Mouse (Mus musculus): ENCODE measurements around the gene Atl3.
A peak's percentile ranks its signal among the peaks of the same experiment; 100 is the strongest.

Atl3 gene

DNA sequence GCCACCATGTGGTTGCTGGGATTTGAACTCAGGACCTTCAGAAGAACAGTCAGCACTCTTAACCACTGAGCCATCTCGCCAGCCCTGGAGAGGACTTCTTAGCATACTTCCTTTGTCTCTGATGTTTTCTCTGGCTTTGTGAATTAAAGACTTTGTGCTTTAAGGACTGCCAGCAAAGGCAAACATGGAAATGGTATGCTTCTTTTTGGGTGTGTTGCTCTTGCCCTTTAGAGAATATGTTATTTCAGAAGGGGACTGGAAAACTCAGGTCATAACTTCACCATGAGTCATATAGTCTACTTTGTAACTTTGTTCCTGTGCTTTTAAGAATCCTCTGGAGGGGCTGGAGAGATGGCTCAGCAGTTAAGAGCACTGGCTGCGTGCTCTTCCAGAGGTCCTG is 5.0 kb downstream of the Atl3 start:
- no peak for DNase-seq (ENCODE audit: extremely low read depth, low read depth)

DNA sequence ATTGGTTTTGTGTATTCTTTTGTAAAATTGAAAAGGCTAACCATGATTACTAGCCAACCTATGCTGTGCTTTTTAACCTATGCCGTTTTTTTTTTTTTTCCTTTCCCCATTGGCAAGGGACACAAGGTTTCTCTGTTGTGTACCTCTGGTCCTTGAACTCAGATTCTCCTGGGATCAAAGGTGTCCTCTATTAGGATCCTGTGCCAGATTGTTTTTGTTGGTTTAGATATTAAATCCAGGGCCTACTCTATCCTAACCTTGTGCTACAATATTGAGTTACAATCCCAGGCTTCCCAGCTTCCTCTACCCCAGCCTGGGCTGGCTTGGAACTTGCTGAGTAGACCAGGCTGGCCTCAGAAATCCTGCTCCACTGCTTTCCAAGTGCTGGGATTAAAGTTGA is 6.9 kb downstream of the Atl3 start:
- DNase-seq (ENCODE audit: extremely low read depth, low read depth): no peak

DNA sequence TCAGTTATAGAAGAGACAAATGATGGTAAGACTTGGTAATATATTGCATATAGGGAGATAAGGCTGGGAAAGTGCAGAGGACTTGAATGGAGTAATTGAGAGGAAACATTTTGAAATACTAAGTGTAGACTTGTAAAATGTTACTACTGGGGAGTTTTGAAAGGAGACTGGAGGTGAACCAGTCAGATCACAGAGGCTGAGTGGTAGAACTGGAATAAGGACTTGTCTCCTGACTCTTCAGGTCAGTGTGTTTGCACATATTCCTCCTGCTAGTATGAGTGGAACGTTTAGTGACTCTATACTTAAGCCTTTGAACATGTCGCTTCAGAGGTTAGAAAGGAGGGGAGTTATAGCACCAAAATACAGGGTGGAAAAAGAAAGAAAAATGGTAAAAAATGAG is 8.6 kb downstream of the Atl3 start:
- DNase-seq (ENCODE audit: extremely low read depth, low read depth): no peak

DNA sequence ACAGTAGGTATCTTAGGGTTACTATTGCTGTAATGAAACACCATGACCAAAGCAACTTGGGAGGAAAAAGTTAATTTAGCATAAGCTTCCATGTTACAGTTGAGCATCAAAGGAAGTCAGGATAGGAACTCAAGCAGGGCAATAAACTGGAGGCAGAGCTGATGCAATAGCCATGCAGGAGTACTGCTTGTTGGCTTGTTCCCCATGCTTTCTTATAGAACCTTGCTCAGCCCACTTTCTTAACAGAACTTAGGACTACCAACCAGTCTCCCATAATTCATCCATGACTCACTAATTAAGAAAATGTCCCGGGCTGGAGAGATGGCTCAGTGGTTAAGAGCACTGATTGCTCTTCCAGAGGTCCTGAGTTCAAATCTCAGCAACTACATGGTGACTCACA is 12.5 kb downstream of the Atl3 start:
- DNase-seq (ENCODE audit: extremely low read depth, low read depth): no peak

DNA sequence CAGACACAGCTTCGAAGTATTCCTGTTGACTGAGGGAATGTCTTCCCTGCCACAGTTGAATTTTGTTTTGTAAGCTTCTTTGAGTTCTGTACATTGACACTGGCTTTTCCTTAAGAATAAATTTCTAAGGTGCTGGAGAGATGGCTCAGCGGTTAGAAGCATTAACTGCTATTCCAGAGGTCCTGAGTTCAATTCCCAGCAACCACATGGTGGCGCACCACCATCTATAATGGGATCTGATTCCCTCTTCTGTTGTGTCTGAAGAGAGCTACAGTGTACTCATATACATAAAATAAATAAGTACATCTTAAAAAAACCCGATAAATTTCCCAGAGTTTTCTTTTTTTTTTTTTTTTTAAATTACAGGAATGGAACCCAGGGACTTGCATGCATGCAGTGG is 14.2 kb downstream of the Atl3 start:
- no peak for DNase-seq (ENCODE audit: extremely low read depth, low read depth)

DNA sequence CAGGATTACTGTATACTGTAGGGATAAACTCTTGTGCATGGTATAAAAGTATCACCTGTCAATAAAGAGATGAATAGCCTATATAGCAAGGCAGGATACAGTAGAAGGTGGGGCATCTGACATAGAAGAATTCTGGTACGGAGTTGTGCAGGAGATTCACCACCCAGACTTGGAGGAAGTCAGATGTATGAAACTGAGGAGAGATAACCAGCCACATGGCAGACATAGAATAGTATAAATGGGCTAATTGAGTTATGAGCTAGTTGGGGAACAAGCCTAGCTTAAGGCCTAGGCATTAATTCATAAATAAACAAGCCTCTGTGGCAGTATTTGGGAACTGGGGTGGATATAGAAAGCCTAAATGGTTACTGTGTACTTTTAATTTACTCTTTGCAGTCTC is 22.6 kb downstream of the Atl3 start:
- DNase-seq (ENCODE audit: extremely low read depth, low read depth): peak; percentile 55

DNA sequence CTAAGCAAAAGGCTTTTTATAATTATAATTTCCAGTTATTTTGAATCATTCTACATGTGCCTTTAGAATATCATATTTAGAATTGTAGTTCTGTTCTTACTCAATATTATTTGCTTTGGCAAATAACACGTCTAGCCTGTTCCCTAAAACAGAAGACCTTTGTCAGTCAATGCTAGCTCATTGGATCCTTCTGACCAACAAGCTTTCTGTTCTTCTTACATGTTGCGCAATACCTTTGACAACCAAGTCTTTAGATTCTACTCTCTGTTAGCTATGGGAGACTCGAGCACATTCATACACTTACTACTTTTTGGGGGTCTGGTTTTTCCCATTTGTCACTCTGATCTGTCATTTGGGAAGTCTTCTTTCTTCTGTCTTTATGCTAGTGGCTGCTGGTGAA is 27.8 kb downstream of the Atl3 start:
- no peak for DNase-seq (ENCODE audit: extremely low read depth, low read depth)

DNA sequence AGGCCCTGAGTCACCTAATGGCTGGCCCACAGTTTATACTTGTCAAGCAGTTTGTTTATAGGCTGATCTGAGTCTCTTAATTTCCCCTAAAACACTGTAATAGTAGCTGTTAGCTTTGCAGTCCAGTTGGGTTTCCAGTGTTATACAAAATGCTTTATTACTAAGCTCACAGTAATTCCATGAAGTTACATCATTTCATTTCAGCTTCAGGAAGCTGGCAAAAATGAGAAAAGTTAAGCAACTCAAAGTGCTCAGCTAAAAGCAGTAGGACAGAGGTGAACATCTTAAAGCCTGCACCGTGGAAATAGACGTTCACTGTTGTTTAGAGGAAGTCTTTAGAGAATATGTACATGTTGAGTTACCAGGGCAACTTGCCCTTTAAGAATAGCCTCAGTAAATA is 29.0 kb downstream of the Atl3 start:
- no peak for DNase-seq (ENCODE audit: extremely low read depth, low read depth)

DNA sequence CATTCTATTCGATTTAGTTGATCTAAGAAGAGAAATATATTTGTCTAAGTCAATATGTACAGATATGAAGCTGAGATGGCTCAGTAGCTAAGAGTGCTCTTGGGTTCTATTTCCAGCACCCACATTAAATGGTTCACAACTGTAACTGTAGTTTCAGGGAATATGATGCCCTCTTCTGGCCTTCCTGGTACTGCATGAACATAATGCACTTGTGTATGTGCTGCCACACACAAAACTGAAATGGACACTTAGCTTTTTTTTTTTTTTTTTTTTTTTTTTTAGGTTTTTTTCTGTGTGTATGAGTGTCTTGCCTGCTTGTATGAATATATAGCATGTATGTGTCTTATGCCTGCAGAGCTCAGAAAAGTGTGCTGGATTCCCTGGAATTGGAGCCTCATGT is 29.5 kb downstream of the Atl3 start:
- no peak for DNase-seq (ENCODE audit: extremely low read depth, low read depth)

DNA sequence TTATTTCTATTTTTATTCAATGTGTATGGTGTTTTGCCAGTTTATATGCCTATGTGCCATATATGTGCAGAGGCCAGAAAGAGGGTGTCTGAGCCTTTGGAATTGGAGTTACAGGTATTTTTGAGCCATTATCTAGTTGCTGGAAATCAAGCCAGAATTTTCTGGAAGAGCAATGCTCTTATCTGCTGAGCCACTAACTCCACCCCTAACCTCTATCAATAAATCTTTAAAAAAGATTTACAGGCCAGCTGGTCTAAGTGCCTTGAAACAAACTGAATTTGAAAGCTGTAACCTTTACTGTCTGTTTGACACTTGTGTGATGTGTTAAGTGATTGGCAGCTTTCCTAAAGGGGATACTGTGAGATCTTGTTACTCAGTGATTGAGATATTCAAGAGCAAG is 29.9 kb downstream of the Atl3 start:
- no peak for DNase-seq (ENCODE audit: extremely low read depth, low read depth)

DNA sequence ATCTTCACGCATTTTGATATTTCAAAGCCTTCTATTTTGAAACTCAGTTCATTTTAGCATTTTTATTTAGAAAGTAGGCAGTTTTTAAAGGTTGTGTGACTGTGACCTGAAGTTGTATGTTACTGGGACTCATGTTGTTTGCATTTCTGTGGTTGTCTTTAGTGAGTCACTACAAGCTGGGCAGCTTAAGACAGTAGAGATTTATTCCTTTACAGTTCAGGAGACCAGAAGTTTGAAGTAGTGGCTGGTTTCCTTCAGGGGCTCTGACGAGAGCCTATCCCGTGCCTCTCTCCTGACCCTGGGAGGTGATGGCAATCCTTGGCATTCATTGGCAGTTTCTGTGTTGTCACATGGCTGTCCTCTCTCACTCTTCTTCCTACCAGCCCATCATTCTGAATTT is 31.0 kb downstream of the Atl3 start:
- no peak for DNase-seq (ENCODE audit: extremely low read depth, low read depth)

DNA sequence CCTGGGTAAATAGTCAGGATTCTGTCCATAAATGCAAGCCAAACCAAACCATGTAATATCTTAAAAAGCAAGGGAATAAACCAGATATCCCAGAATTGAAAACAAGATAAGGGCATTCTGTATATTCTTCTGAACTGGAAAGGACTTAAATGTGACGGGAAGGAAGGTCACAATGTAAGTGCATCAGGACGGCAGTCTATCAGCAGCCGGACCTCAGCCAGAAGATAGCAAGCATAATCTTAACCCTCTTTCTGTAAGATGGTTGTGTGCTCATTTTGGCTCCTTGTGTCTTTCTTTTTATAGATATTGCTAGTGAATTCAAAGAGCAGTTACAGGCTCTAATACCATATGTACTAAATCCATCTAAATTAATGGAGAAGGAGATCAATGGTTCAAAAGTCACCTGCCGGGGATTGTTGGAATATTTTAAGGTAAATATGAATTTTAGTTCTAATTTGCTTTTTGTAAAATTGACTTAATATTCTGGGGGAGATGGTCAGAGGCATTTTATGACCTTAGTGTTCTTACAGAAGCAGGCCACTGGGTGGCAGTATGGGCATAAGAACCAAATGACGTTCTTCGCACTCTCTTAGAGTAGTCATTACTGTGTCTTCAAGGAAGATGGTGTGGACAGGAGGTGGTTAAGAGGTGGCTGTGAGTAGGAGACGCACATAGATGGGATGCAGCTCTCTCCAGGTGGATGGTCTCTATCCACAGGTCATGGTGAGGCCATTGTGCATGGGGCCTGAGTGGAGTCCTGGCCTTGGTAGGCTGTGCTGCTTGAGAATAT is 35.0 kb downstream of the Atl3 start:
- peak; percentile 31 for DNase-seq (ENCODE audit: extremely low read depth, low read depth)

DNA sequence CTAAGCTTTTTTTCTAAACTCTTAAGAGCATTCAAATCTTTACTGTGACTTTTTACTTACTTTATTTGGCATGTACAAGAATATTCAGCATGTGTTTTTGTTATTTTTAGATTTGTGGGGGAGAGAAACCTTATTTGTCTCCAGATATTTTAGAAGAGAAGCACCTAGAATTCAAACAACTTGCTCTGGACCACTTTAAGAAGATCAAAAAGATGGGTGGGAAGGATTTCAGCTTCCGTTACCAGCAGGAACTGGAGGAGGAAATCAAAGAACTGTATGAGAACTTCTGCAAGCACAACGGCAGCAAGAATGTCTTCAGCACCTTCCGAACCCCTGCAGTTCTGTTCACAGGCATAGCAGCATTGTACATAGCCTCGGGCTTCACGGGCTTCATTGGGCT is 38.1 kb downstream of the Atl3 start:
- DNase-seq (ENCODE audit: extremely low read depth, low read depth): no peak

DNA sequence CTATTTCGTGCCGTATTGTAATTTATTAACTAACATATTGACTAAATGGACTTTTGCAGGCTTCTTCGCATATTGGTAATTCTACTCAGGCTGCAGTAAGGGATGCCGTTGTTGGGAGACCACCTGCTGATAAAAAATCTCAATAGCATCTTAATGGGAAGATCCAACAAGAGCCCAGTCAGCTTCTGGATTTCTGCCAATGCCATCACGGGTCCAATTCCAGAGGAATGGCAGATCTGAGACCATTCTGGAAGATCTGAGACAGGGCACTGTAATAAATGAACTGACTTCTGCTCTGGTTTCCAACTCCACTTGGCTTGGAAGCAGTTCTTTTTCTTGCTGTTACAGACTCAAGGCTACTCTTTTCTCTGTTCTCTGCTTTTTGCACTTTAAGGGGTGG is 40.1 kb downstream of the Atl3 start:
- DNase-seq (ENCODE audit: extremely low read depth, low read depth): no peak

DNA sequence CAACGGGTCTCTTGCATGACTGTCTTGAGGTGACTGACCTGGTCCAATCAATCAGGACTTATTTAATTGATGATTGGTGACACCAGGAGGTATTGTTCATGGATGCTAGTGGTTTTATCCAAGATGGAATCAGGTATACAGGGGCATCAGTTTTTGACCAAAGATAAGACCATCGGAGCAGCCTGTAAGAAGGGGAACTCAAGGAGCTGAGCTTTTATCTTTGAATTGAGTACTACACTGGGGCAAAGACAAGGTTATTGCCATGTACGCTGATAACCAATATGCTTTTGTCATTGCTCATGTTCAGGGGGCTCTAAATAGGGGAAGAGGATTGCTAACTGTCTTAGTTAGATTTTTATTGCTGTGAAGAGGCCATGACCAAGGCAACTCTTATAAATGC is 55.1 kb downstream of the Atl3 start:
- DNase-seq (ENCODE audit: extremely low read depth, low read depth): no peak

DNA sequence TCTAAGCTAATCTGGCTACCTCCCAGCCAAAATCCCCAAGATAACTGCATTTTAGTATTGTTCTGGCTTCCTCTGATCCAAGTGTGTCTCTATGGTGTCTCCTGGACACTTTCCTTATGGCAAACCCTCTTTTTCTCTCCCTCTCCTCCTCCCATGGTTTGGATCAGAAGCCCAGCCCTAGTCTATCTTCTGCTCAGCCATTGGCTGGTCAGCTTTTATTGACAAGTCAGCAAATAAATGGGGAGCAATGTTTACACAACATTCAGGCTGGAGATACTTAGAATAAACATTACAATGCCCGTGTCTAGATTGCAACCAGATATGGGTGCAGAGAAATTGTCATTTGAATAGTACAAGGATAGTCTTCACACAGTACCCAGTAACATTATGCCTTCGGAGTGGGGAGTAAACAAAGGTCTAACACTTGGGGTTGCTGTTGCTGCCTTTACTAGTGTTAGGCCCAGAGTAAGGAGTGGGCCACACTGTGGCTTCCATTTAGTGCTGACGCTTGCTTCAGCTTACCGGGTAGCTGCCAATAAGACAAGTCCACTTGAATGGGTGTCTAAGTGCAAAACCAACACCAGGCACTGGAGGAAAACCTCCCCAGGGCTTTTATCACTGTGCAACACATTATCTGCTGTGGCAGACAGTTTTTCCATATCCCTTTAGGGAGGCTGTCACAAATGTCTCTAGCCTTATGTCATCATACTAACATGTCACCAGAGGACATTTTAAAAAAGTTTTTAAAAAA is 57.9 kb downstream of the Atl3 start:
- peak; percentile 78 for DNase-seq (ENCODE audit: extremely low read depth, low read depth)

DNA sequence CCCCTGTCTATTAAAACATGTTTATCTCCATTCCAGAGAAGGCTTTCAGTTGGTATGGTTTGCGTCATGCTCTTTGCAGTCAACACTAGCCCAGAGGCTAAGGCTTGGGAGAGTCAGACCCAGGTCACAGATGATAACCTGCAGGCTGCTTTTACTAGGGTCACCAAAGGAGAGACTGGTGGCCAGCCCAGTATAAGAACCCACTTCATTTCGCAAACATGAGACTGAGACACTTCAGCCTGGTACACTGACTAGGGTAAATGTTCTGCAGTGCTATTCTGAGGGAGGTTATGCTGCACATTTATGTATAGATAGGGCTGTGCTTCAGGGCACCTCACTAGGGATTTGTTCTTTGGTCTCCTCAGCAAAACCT is 58.4 kb downstream of the Atl3 start:
- no peak for DNase-seq (ENCODE audit: extremely low read depth, low read depth)

DNA sequence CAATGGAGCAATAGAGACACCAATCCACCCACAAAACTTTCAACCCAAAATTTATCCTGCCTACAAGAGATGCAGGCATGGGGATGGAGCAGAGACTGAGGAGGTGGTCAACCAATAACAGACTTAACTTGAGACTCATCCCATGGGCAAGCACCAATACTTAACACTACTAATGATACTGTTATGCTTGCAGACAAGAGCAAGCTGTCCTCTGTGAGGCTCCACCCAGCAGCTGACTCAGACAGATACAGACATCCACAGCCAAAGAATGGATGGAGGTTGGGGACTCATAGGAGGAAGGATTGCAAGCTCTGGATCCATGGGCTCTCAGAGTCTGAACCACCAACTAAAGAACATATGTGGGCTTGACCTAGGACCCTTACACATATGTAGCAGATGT is 59.6 kb downstream of the Atl3 start:
- DNase-seq (ENCODE audit: extremely low read depth, low read depth): no peak

DNA sequence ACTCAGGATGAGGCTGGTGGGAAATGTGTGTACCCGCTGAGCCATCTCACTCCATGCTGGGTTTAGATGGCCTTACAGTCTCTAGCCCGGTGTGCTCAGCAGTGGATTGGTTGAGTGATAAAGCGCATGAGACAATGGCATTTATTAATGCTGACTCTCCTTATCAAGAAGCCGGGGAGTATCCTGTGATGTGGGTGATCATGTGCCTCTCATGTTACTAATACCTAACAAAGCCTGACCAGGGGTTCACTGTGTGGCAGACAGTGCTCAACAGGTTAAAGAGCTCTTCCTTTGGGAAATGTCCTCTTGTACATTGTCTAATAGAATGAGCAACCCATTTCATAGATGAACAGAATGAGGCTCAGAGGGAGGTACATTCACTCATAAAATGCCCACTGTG is 61.0 kb downstream of the Atl3 start:
- DNase-seq (ENCODE audit: extremely low read depth, low read depth): no peak

DNA sequence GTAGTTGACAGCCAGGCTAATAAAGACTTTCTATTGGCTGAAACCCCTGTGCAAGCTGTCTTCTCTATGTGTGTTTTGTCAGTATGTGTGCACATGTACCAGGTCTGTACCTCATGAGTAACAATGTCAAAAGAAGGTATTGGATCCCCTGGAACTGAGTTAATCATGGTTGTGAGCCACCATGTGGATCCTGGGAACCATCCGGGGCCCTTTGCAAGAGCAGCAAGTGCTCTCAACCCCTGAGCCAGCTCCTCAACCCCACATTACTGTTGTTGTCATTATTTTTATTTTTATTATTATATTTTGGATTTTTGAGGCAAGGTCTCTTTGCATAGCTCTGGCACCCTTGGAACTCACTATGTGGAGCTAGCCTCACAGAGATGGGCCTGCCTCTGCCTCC is 62.8 kb downstream of the Atl3 start:
- DNase-seq (ENCODE audit: extremely low read depth, low read depth): no peak

DNA sequence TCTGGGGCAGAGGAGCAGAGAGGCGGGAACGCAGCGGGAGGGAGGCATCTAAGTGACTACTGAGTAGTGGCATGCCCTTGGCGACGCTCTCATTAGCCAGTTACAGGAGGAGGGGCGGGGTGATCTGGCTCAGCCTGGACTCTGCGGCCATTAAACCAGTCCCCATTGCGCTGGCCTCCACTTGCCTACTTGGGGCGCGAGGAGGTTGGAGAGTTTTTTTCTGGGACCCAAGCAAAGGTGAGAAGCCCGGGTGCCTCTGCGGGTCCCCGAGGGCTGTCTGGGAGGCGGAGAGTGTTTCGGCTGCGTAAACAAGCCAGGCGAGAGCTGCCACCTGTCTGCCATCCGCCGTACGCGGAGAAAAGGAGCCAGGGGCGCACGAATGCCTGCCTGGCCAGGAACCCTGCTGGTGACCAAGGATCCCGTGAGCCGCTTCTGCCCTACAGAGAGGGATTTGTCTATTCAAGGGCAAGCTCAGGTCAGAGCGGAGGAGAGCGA is 63.5 kb downstream of the Atl3 start, which contains the start of gene Pla2g16:
Pla2g16 (plus strand) TSS at position 132 of the 495 bp plus-strand sequence.
- DNase-seq (ENCODE audit: extremely low read depth, low read depth): peak; percentile 68

DNA sequence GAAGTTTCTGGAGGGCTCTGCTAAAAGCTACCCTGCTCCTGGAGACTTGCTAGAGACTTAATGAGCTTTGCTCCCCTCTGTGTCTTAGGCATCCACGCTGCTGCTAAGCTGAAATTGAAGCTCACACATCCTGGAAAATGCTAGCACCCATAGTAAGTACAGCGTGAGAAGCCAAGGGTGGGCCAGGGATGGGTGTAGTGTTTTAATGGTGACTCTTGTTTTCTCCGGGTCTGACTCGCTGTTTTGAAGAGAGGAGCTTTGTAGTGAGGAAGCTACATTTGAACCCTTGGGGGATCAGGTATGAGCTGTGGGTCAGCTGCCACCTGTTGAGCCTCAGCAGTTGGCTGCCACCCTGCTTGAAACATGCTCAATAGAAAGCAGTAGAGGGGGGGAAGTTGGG is 64.0 kb downstream of the Atl3 start:
- no peak for DNase-seq (ENCODE audit: extremely low read depth, low read depth)

DNA sequence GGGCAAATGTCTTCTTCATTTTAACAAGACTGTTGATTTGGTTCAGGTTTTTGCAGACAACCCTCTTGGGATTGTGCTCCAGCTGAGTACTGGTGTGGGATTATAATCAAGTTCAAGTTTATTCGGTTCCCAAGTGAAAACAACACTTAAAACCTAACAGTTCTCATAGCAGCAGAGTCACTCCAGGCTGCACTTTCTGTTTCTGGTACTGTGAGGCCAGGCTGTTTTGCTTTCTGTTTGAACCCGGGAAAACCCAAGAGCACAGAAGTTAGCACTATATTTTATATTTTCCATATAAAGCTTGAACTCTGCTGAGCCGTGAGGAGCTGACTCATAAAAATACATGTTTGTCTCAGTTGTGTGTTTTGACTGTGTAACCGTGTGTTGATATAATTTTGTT is 64.8 kb downstream of the Atl3 start:
- no peak for DNase-seq (ENCODE audit: extremely low read depth, low read depth)
